Mouse (Mus musculus) ZHBTc4 (cell line): Measurements from ENCODE around the gene Iqschfp.

Experiments used
- DNase-seq: peaks from one replicate; pipeline ENCODE4 v3.0.0-alpha.2; 2011; ENCODE audit warnings: low read depth, low spot score

Iqschfp gene

DNA sequence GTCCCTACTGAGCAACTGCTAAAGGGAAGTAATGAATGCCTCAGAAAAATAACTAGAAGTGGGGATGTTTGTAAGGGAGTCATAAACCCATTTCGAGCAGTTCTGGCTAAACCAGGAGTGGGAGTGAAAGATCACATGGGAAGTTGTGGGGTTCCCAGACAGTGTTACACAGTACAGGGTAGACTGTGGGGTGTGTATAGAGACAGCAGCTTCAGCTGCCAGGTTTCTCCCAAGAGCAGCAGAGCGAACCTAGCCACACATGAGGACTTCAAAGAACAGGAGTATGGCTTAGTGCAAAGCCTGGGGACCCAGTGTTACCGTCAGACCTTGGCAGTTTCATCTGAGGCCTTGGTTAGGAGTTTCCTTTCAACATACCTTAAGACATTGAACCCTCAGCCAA lies 740.7 kb downstream of the Iqschfp start:
- DNase-seq: no peak

DNA sequence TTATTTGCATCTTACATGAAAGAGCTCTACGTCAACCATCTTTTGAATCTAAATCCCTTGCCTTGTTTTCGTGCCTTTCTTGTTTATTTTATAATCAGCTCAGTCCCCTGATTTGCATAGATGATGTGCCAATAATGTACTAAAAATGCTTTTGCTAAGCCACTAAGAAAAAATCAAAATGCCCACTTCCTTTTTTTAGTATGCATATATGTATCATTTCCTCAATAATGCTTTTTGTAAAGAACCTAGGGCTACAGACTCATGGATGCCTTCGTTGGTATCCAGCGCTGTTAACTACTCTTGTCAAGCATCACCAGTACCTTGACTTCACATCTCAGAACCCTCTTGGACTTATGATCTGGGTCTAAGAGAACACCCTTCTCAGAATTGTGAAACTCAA lies 741.5 kb downstream of the Iqschfp start:
- no peak for DNase-seq

DNA sequence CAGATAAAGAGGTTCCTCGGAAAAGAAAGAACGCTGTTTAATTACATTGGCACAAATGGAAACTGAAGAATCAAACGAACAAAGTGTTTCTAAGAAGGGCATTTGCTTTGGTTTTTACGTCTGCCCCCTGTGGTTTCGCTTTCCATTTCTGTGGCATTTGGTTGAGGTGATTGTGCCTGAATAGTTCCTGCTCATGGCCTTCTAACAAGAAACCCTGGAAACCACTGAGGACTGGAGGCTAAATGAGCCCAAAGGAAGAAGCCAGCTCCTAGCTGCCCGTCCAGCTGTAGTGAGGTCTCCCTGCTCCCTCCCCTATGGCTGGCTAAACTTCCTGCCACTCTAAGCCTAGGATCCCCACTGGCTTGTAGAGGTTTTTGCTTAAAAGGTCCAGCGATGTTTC lies 745.9 kb downstream of the Iqschfp start:
- no peak for DNase-seq

DNA sequence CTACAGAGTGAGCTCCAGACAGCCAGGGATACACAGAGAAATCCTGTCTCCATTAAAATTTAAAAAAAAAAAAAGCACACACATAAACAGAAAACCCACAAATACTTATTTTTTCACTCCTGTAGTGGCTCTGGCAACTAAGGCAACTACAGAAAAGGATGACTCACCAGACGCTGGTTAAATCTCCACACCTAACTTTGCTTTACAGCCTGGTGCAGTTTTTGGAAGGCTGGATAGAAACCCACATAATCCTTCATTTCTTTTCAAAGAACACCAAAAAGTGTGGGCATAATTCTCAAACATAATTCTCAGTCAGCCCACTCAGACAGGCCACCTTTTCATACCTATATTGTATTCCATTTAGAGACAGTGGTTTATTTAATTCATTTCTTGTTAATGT lies 746.7 kb downstream of the Iqschfp start:
- DNase-seq: no peak

DNA sequence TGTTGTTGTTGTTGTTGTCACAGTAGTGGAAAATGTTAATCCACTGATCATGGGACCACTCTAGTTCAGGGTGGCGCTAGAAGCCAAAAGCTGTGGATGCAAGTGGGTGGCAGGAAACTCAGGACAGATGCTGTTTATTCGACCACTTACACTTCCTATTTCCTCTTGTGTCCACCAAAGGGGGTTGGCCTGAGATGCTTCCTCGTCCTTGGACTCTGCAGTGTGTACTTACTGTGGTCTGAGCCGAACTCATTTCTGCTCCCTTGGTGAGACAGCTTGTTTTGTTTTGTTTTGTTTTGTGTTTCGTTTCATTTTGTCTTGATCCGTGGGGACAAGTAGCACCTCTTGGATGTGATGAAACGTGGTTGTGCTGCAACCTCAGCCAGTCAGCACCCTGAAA lies 750.9 kb downstream of the Iqschfp start:
- DNase-seq: no peak

DNA sequence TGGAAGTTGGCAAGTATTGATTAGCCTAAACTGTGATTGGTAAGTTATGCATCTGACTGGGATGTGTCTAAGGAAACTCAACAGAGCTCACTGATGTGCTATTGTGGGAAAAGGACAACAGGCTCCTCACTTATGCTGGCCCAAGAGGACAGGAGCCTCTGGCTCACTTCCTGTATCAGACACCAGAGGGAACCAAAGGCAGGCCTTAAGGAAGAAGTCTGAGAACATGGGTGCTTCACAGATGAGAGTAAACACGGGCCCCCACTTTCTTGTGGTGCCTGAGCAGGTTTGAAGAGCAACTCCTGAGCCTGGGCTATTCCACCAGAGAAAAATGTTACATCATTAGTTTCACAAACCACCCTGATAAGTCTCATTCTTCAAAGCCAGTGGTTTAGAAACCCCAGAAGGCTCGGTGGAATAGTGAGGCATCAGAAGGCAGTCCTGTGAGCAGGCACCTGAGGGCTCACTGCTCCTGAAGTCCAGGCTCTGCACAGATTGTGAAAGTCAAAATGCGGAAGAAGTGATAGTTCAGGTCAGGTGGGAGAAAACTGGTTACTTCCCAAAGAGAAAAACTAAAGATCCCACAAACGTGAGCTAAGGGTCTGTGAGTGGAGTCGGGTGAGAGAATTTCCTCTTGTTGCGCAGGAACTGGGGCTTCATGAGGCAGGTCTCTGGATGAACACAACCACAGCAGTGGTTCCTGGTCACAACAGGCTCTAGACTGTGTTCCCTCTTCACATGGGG lies 754.5 kb downstream of the Iqschfp start:
- DNase-seq: no peak

DNA sequence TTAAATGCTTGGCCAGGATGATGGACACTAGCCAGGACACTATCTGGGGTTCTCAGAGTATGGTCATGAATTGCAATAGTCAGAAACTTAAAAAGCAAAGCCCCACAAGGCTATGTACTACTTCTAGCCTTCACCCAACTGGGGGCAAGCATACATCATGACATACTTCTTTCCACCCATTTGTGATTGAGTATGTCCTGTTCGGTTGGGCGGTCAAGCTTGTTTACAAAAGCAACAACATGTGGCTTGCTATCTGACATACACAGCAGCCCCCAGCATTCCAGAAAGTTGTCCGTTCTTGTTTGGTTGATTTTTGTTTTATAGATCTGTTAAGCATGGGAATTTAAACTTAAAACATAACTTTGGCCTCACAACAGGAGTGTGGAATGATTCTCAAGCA lies 755.2 kb downstream of the Iqschfp start:
- no peak for DNase-seq

DNA sequence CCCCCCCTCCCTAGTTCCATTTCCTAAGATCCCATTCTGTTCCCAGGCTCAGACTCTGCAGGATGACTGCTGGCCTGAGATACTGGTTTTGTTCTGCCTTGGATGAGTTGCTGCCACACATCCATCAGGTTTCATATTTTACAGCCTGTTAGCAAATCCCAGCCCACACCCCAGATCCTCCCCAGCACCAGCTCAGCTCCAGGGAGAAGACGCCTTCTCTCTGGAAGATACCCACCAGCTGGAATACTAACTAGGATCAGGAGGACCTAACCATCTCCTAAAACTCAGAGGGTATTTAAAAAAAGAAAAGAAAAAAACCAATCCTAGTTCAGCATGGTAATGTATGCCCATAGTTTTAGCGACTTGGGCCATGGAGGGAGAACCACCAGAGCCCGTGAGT lies 758.2 kb downstream of the Iqschfp start:
- DNase-seq: no peak

DNA sequence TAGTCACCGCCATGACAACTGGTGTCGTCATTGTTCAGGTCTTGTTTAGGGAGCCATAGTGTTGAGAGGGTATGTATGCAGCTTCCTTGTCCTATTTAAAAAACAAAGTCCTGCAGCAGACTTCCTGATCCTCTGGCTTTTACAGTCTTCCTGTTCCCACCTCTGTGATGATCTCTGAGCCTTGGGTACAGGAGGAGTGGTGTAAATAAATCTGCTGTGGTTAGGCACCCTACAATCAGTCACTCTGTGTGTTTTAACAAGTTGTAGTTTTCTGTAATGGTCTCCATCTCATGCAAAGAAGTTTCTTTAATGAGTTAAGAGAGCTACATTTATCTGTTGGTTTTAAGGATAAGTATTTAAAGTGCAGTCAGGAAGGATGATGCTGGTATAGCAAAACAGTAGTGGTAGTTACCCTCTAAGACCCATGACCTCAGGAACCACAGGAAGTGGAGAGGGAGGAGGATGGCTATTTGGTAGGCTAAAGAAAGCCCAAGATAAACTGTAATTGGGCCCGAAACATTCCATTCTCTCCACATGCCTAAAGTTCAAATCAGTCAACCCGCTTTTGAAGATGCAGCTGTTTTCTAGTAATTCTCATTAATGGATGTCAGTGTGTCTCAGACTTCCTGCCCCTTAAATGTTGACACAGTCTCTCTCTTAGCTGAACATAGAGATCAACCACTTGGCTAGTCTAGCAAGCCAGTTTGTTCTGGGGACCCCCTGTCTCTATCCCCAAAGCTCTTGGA lies 764.7 kb downstream of the Iqschfp start:
- DNase-seq: no peak

DNA sequence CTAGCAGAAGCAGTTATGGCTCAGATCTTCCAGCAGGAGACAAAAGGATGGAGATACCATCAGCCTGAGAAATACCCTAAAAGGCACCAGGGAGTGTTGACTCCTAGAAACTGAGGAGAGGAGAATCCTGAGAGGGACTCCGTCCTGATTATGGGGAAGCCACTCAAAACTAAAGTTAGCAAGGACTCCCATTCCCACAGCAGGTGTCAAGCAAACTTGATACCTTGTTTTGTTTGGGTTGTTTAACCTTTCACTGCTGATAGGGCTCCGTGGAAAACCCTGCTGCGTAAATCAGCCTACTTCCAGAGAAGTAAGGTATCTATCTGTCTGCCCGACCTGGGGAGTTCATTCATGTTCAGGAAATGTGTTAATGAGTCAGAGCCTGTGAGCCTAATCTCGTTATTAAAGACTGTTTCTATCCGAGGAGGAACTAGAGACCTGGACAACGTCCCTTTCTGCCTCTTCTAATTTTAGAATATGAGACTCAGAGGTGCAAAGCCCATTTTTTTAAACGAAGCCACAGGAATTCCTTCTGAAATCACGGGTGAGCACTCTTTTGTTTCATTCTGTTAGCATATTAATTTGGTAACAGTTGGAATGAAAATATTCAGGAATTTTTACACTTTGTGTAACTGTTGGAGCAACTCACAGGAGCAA lies 765.7 kb downstream of the Iqschfp start:
- no peak for DNase-seq

DNA sequence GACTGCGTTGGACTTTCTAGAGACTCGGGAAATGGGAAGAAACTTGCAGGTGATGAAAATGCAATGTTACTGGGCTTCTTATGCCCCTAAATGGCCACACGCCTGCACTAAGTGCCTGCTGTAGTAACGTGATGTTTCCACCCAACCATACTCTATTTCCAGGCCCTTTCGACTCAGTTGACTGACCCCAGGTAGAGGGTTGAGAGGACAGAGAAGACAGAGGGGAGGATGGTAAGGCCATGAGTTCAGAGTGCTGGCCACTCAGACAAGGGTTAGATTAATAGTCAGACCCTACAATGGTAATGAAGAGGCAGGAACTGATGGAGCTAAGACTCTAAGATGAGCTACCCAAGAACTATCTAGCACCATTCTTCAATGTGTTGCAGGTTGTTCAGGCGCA lies 768.0 kb downstream of the Iqschfp start:
- no peak for DNase-seq

DNA sequence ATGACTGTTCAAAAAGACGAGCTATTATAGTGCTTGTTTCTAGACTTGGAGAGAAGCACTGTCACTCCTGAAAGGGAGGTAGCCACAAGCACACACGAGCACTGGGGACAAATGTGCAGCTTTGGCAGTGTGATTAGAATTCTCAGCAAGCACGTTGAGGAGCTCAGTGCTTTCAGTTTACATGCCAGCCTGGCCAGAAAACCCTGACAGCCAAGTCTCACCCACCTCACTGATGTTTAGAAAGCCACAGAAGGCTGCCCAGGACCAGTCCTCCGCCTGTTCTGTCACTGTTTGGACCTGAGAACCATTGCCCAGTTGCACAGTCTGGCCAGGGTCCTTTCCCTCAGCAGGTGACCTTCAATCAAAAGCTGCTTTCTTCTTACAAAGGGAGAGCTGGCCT lies 768.5 kb downstream of the Iqschfp start:
- DNase-seq: no peak

DNA sequence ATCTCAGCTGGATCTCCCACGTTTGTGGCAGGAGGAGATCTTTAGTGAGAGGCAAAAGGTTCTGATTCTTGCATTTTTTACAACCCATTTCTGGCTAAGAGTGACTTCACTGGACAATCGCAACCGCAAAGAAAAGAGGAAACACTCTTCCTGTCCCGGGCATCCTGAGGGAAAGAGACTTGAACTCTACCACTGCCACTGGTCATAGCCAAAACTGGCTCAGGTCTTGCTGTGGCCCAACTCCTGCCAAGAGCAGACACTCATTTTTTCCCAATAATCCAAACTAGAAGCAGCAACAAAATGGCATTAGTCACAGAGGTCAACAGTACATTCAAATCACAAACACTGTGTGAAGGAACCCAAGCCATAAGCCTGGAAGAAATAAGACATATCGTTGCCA lies 770.4 kb downstream of the Iqschfp start:
- no peak for DNase-seq

DNA sequence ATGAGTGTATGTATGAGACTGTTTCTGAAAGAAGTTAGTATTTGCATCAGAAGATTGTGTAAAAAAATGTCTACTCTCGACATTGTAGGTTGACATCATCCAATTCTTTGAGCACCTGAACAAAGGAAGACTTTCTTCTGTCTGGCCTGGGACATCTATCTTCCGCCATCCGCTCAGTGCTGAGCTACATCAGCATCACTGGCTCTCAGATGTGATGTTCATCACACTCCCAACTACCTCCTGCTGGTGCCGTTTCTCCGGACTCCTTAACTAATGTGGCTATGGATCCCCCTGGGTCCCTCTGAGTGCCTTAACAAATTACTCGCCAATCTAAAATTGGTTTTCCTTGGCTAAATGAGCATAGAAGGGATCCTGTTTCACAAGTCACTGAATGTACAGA lies 772.3 kb downstream of the Iqschfp start:
- no peak for DNase-seq

DNA sequence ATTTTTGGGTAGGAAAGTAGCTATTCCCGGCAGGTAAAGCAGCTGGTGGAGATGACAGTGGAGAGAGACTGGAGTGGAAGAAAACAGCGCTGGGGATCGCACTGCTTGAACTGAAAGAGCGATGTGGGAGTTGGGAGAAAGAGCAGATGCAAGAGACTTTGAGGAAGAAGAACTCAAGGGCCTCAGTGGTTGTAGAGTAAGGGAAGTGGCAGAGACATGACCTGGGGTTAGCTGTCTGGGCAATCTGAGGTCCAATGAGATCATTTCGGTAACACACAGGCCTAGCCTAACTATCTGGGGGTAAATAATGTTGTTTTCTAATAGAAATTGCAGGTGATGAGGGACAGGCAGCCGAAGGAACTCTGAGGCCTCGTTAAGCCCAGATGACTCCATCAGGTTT lies 774.3 kb downstream of the Iqschfp start:
- no peak for DNase-seq

DNA sequence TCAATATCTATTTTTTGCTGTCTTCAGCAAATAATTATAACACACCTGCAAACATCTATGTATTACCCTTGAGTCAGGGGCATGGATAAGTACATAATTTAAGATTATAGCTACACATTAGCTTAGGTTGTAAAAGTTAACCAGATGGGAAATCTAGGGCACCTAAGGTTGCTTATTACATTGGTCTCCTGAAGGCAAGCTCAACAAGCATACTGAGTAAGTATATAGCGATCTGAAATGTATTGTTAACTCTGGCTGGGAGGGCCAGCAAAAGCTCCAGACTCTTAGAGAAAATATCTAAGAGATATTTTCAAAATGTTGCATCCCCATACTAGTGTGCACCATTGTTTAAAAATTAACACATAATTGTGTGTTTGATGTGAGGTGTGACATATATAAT lies 775.8 kb downstream of the Iqschfp start:
- no peak for DNase-seq

DNA sequence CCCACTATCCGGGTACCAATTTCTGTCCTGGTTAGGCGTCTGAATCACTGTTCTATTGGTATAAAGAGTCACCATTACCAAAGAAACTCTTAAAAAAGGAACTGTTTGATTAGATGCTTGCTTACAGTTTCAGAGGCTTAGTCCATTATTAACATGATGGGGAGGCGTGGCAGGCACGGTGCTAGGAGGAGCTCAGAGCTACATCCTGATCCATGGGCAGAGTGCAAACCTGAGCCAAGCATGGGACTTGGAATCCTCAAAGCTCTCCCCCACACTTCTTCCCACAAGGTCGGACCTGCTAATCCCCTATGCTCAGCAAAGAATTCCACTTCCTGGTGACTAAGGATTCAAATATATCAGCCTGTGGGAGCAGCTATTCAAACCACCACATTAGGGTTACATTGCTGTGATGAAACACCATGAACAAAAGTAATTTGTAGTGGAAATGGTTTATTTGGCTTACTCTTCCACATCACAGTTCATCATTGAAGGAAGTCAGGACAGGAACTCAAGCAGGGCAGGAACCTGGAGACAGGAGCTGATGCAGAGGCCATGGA lies 777.5 kb downstream of the Iqschfp start:
- no peak for DNase-seq

DNA sequence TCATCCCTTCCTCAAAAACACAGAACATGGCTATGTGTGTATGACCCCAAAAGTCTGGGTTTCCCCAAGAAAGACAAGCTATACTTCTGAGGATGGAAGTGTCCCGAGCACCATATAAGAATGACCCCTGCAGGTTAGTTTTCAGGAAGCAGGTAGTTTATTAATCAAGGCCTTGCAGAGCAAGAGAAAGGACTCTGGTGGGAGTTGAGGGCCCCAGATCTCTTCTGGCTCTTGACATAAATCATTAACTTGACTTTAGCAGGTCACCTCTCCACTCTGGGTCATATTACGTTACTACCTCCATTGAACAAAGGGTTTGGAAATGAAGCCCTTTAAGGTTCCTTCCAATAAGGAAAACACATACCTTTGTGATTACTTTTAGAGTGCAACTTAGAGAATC lies 782.7 kb downstream of the Iqschfp start:
- no peak for DNase-seq

DNA sequence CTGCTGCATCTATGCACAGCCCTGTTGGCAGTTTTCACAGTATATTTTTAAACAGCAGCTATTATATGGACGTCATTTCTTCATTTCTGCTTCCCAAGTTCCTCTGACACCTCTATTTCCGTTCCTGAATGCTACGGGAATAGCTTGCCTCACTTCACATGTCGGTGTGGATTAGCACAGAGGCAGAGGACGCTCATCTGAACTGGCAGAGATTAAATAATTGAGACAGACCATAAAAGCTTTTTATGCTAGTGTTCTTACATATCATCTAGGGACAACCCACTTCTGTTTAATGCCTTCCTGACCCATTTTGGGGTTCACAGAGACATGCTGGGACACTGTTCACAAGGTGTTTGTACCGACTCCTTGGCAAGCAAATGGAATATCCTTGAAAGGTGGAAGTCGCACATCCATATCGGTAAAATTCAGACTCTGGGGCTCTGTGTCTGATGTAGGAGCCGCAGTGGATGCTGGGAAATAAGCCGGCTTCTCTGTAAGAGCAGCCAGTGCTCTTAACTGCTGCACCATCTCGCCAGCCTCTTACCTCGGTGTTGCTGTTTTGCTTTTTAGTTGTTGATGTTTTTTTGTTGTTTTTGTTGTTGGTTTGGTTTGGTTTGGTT lies 783.3 kb downstream of the Iqschfp start:
- DNase-seq: no peak
